8 mouse cellular contexts compared by ENCODE assay signal in the genomic region with DNA sequence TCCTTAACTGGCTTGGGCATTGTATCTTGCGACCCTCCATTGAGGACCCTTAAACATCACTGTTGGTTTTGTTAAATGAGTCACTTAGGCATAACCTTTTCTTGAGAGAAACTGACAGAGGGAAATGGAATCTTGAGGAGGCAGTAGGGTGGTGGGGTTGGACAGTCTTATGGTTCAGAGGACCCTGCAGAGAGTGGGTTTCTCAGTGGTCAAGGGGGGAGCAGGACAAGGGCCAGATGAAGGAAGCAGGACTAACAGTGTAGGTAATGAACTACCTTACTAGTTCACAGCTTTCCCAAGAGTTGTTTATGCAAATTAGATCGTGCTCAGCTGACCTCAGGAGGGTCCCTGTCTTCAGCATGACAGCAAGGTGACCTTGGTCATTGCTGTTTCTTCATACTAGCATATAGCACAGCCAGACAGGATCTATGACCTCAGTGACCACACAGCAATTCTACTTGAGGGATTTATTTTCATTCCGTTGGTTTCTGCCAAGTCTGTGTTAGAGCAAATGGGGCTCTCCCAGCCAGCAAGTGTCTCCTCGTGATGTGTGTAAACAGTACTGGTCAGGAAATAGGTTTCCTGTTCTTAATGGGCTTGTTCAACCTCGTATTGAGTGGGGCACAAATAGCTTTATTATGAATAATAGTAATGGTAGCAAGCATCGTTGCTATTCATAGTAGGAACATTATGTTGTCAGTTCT.
DNase-seq lines count a peak whose midpoint lies in the region; ATAC-seq and TF ChIP-seq lines count a peak whose summit lies in the region.
"Had no signal": no experiment of that assay in that cellular context is flagged by ENCODE, and none has a peak within 500 bp of the region (broad histone marks: within the 10 kb centered on the region; RNA-seq: fewer than 3 reads in every experiment).

No protein-coding gene starts in this region.

- H3K27ac ChIP-seq in midbrain, embryonic 11.5 days (ENCODE audit: low read depth, low read length), result no peak overlapping the region
- no peak overlapping the region for H3K27ac ChIP-seq in midbrain, postnatal 0 days (ENCODE audit: low read depth, low read length)
- no peak overlapping the region for H3K27ac ChIP-seq in kidney, adult 2 months (ENCODE audit: insufficient read depth, low read depth, low read length)
- 0 out of 2 replicates have a peak overlapping the region, but pooled peaks have one; percentile 19 for H3K27ac ChIP-seq in midbrain, embryonic 16.5 days (ENCODE audit: low read length)
- no peak overlapping the region for H3K27ac ChIP-seq in thymus, adult 2 months (ENCODE audit: control insufficient read depth, insufficient read depth, low read length)
- H3K27ac ChIP-seq in embryonic facial prominence, embryonic 10.5 days (replicated peaks), result no peak overlapping the region
- H3K27ac ChIP-seq: liver, embryonic 15.5 days had no signal

- no peak overlapping the region for H3K4me3 ChIP-seq in midbrain, embryonic 11.5 days (ENCODE audit: low read depth, low read length)
- H3K4me3 ChIP-seq in midbrain, postnatal 0 days (ENCODE audit: low read depth, low read length), result no peak overlapping the region
- H3K4me3 ChIP-seq in kidney, adult 2 months (ENCODE audit: insufficient read depth, low read depth, low read length), result no peak overlapping the region
- H3K4me3 ChIP-seq in lung, adult 2 months (replicated peaks; ENCODE audit: extremely low read depth, low read depth, low read length), result no peak overlapping the region
- no peak overlapping the region for H3K4me3 ChIP-seq in midbrain, embryonic 16.5 days (ENCODE audit: low read depth, low read length)
- H3K4me3 ChIP-seq in thymus, adult 2 months (ENCODE audit: control insufficient read depth, insufficient read depth, low read length), result no peak overlapping the region
- H3K4me3 ChIP-seq in embryonic facial prominence, embryonic 10.5 days, result no peak overlapping the region
- H3K4me3 ChIP-seq: liver, embryonic 15.5 days had no signal

- WGBS in midbrain, embryonic 11.5 days, result 75% methylated on average over 6 of the region's 6 CpGs
- WGBS in midbrain, postnatal 0 days, result 76% methylated on average over 6 of the region's 6 CpGs
- WGBS in kidney, adult 2 months, result 38% methylated on average over 6 of the region's 6 CpGs
- 28% methylated on average over 6 of the region's 6 CpGs for WGBS in lung, adult 2 months
- WGBS in midbrain, embryonic 16.5 days, result 74% methylated on average over 6 of the region's 6 CpGs
- 31% methylated on average over 6 of the region's 6 CpGs for WGBS in thymus, adult 2 months
- WGBS in embryonic facial prominence, embryonic 10.5 days, result 72% methylated on average over 6 of the region's 6 CpGs

- H3K9me3 ChIP-seq in midbrain, embryonic 11.5 days (ENCODE audit: control insufficient read depth, low read length), result no peaks in the 10 kb centered on the region
- H3K9me3 ChIP-seq in midbrain, postnatal 0 days (ENCODE audit: low read length), result no peaks in the 10 kb centered on the region
- no peaks in the 10 kb centered on the region for H3K9me3 ChIP-seq in midbrain, embryonic 16.5 days (replicated peaks; ENCODE audit: control insufficient read depth, low read length, poor library complexity, severe bottlenecking)
- H3K9me3 ChIP-seq in embryonic facial prominence, embryonic 10.5 days, result no peaks in the 10 kb centered on the region
- H3K9me3 ChIP-seq: liver, embryonic 15.5 days had no signal

- H3K36me3 ChIP-seq in midbrain, embryonic 11.5 days (ENCODE audit: control insufficient read depth, insufficient read depth, low read length), result no peaks in the 10 kb centered on the region
- H3K36me3 ChIP-seq in midbrain, postnatal 0 days (ENCODE audit: insufficient read depth, low read length), result no peaks in the 10 kb centered on the region
- no peaks in the 10 kb centered on the region for H3K36me3 ChIP-seq in kidney, adult 2 months (ENCODE audit: control insufficient read depth, insufficient read depth, low read length)
- H3K36me3 ChIP-seq in midbrain, embryonic 16.5 days (ENCODE audit: control insufficient read depth, insufficient read depth, low read length), result no peaks in the 10 kb centered on the region
- no peaks in the 10 kb centered on the region for H3K36me3 ChIP-seq in thymus, adult 2 months (ENCODE audit: control insufficient read depth, insufficient read depth, low read length)
- no peaks in the 10 kb centered on the region for H3K36me3 ChIP-seq in embryonic facial prominence, embryonic 10.5 days (replicated peaks)
- H3K36me3 ChIP-seq: liver, embryonic 15.5 days had no signal

- no peak overlapping the region for H3K4me2 ChIP-seq in midbrain, embryonic 11.5 days
- no peak overlapping the region for H3K4me2 ChIP-seq in midbrain, postnatal 0 days (ENCODE audit: low read depth, low read length, poor library complexity, severe bottlenecking)
- H3K4me2 ChIP-seq in midbrain, embryonic 16.5 days (ENCODE audit: low read length), result no peak overlapping the region; the same call in 1 of the 2 replicates
- H3K4me2 ChIP-seq: liver, embryonic 15.5 days had no signal

- ATAC-seq in midbrain, embryonic 11.5 days (ENCODE audit: low FRiP score), result peak; percentile 55
- no peak for ATAC-seq in midbrain, postnatal 0 days (ENCODE audit: low FRiP score)
- ATAC-seq in midbrain, embryonic 16.5 days, result no peak

- no peak for TF ChIP-seq CTCF in midbrain, postnatal 0 days (IDR thresholded peaks at IDR 0.05)
- TF ChIP-seq CTCF in kidney, adult 2 months (conservative IDR thresholded peaks at IDR 0.05; ENCODE audit: insufficient read depth, insufficient read length, low read depth, low read length), result no peak
- no peak for TF ChIP-seq CTCF in lung, adult 2 months (IDR thresholded peaks at IDR 0.05; ENCODE audit: insufficient read depth, low read length)
- no peak for TF ChIP-seq CTCF in thymus, adult 2 months (IDR thresholded peaks at IDR 0.05; ENCODE audit: borderline replicate concordance, control insufficient read depth, extremely low read depth, insufficient read depth, low read length, poor library complexity)

- no peaks in the 10 kb centered on the region for H3K4me1 ChIP-seq in midbrain, embryonic 11.5 days (ENCODE audit: control insufficient read depth, insufficient read depth, low read length)
- no peaks in the 10 kb centered on the region for H3K4me1 ChIP-seq in midbrain, postnatal 0 days (ENCODE audit: insufficient read depth, low read length)
- no peaks in the 10 kb centered on the region for H3K4me1 ChIP-seq in kidney, adult 2 months (ENCODE audit: control insufficient read depth, insufficient read depth, low read length)
- H3K4me1 ChIP-seq in lung, adult 2 months (ENCODE audit: control insufficient read depth, insufficient read depth, low read length), result no peaks in the 10 kb centered on the region; the same call in 1 of the 2 replicates
- peaks cover 8% of the 10 kb centered on the region; the same call in 1 of the 2 replicates for H3K4me1 ChIP-seq in midbrain, embryonic 16.5 days (ENCODE audit: control insufficient read depth, insufficient read depth, low read length)
- H3K4me1 ChIP-seq in thymus, adult 2 months (replicated peaks; ENCODE audit: control insufficient read depth, insufficient read depth, low read length), result no peaks in the 10 kb centered on the region
- H3K4me1 ChIP-seq in embryonic facial prominence, embryonic 10.5 days, result 0 out of 2 replicates have a peak, but pooled peaks cover 3% of the 10 kb centered on the region
- H3K4me1 ChIP-seq: liver, embryonic 15.5 days had no signal

- H3K9ac ChIP-seq in midbrain, embryonic 11.5 days (ENCODE audit: low read length), result no peak overlapping the region
- H3K9ac ChIP-seq in midbrain, postnatal 0 days (replicated peaks; ENCODE audit: low read length, poor library complexity, severe bottlenecking), result no peak overlapping the region
- H3K9ac ChIP-seq in midbrain, embryonic 16.5 days (ENCODE audit: low read depth, low read length), result no peak overlapping the region
- H3K9ac ChIP-seq: liver, embryonic 15.5 days had no signal

- no peaks in the 10 kb centered on the region for H3K27me3 ChIP-seq in midbrain, embryonic 11.5 days (ENCODE audit: control insufficient read depth, insufficient read depth, low read length)
- H3K27me3 ChIP-seq in midbrain, postnatal 0 days (ENCODE audit: insufficient read depth, low read length), result no peaks in the 10 kb centered on the region
- no peaks in the 10 kb centered on the region for H3K27me3 ChIP-seq in kidney, adult 2 months (replicated peaks; ENCODE audit: control insufficient read depth, insufficient read depth, low read length)
- no peaks in the 10 kb centered on the region for H3K27me3 ChIP-seq in midbrain, embryonic 16.5 days (ENCODE audit: control insufficient read depth, insufficient read depth, low read depth, low read length)
- H3K27me3 ChIP-seq in thymus, adult 2 months (ENCODE audit: control insufficient read depth, insufficient read depth, low read length), result no peaks in the 10 kb centered on the region
- H3K27me3 ChIP-seq in embryonic facial prominence, embryonic 10.5 days (replicated peaks; ENCODE audit: low read depth, poor library complexity, severe bottlenecking), result no peaks in the 10 kb centered on the region
- H3K27me3 ChIP-seq: liver, embryonic 15.5 days had no signal

- DNase-seq in midbrain, embryonic 11.5 days (ENCODE audit: low spot score, missing footprints), result no peak
- DNase-seq in midbrain, postnatal 0 days (ENCODE audit: low spot score), result no peak
- DNase-seq in kidney, adult 2 months, result peak; percentile 29
- DNase-seq in lung, adult 2 months, result peak; percentile 5
- no peak for DNase-seq in thymus, adult 2 months
- DNase-seq in embryonic facial prominence, embryonic 10.5 days (ENCODE audit: low spot score), result no peak

- TF ChIP-seq POLR2A in kidney, adult 2 months (IDR thresholded peaks at IDR 0.05; ENCODE audit: low read depth, low read length), result no peak
- TF ChIP-seq POLR2A in lung, adult 2 months (IDR thresholded peaks at IDR 0.05; ENCODE audit: borderline replicate concordance, extremely low read depth, low read depth, low read length), result no peak
- no peak for TF ChIP-seq POLR2A in thymus, adult 2 months (IDR thresholded peaks at IDR 0.05; ENCODE audit: control insufficient read depth, extremely low read depth, insufficient read depth, low read length, poor library complexity)

Comparison
In these comparisons a context has a peak if more than half of its experiments do, and no peak if none do; other contexts are left out.
1. DNase-seq: peak in kidney, adult 2 months (single experiment) and lung, adult 2 months (single experiment); none in midbrain, embryonic 11.5 days (single experiment), midbrain, postnatal 0 days (single experiment), thymus, adult 2 months (single experiment) and embryonic facial prominence, embryonic 10.5 days (single experiment).